Mouse (Mus musculus) kidney, embryonic 14.5 days (tissue): ENCODE results near the gene Fam13c. TPM values are rescaled to one million over a fixed set of nuclear protein-coding genes. Genes with fewer than 3 reads are reported as not detected.

Experiments used
- ATAC-seq: fragments of 200-750 bp; cut with Nextera tagmentation; 2 replicates; pipeline ENCODE4 v1.8.0; 2017; ENCODE audit warnings: moderate number of reproducible peaks, mild to moderate bottlenecking, moderate TSS enrichment, moderate library complexity; ENCODE audit not compliant: low FRiP score, low TSS enrichment
- H3K27ac ChIP-seq: fragments of 300-500 bp; sonication (generic); 2 replicates; pipeline ENCODE4 v1.5.1; 2014; ENCODE audit warnings: low read depth, mild to moderate bottlenecking, low read length, moderate library complexity, mixed read lengths
- H3K27me3 ChIP-seq: fragments of 300-500 bp; sonication (generic); 2 replicates; pipeline ENCODE4 v1.6.1; 2014; ENCODE audit warnings: mild to moderate bottlenecking, low read length; ENCODE audit not compliant: control insufficient read depth, insufficient read depth
- H3K36me3 ChIP-seq: fragments of 300-500 bp; sonication (generic); 2 replicates; pipeline ENCODE4 v1.6.1; 2014; ENCODE audit warnings: low read length, mixed read lengths; ENCODE audit not compliant: control insufficient read depth, insufficient read depth
- H3K4me1 ChIP-seq: fragments of 300-500 bp; sonication (generic); 2 replicates; pipeline ENCODE4 v1.6.1; 2014; ENCODE audit warnings: low read length, mixed read lengths; ENCODE audit not compliant: control insufficient read depth, insufficient read depth
- H3K4me2 ChIP-seq: fragments of 300-500 bp; sonication (generic); replicated peaks from 2 replicates; pipeline ENCODE4 v1.6.1; 2014; ENCODE audit warnings: low read depth, mild to moderate bottlenecking, low read length
- H3K4me3 ChIP-seq: fragments of 300-500 bp; sonication (generic); 2 replicates; pipeline ENCODE4 v1.5.1; 2014; ENCODE audit warnings: mild to moderate bottlenecking, low read length
- H3K9ac ChIP-seq: fragments of 300-500 bp; sonication (generic); 2 replicates; pipeline ENCODE4 v1.6.1; 2014; ENCODE audit warnings: low read depth, mild to moderate bottlenecking, low read length, moderate library complexity
- H3K9me3 ChIP-seq: fragments of 300-500 bp; sonication (generic); 2 replicates; pipeline ENCODE4 v1.6.1; 2016; ENCODE audit warnings: low read length; ENCODE audit not compliant: control insufficient read depth
- WGBS: fragments of 180-500 bp; shearing (Covaris S2); extraction: QIAGEN DNeasy Blood & Tissue Kit; methylation state at CpG from one replicate; pipeline ENCODE4 v1.1.7; 2014; 5-methylcytosine and 5-hydroxymethylcytosine counted together
- polyA plus RNA-seq: library from polyadenylated mRNA; unstranded; fragments of >200 nt; fragmentation: Nextera tagmentation; extraction: Ambion mirVana; gene quantifications from 2 replicates; pipeline ENCODE4 v1.2.1, GENCODE M21; 2014

Gene Fam13c
- polyA plus RNA-seq = 4.1 and 6.0 TPM in 2 replicates

GRCm38 (mm10) chr10:70439676-70440521 is at the start of gene Fam13c:
Gene Fam13c (plus strand): TSS chr10:70440481.
- 9% methylated on average over 24 of the region's 24 CpGs for WGBS
- H3K9me3 ChIP-seq = no peaks in the 10 kb centered on the region
- H3K36me3 ChIP-seq = no peaks in the 10 kb centered on the region
- H3K9ac ChIP-seq = peak within 1 kb of the TSS; percentile 70
- H3K27me3 ChIP-seq = no peaks in the 10 kb centered on the region
- H3K27ac ChIP-seq = peak within 1 kb of the TSS; percentile 62
- H3K4me3 ChIP-seq = peak within 1 kb of the TSS; percentile 73
- peak; percentile 61 for ATAC-seq
- peak within 1 kb of the TSS; percentile 96 for H3K4me2 ChIP-seq
- H3K4me1 ChIP-seq = peaks cover 5% of the 10 kb centered on the region; the same call in 1 of the 2 replicates

DNA sequence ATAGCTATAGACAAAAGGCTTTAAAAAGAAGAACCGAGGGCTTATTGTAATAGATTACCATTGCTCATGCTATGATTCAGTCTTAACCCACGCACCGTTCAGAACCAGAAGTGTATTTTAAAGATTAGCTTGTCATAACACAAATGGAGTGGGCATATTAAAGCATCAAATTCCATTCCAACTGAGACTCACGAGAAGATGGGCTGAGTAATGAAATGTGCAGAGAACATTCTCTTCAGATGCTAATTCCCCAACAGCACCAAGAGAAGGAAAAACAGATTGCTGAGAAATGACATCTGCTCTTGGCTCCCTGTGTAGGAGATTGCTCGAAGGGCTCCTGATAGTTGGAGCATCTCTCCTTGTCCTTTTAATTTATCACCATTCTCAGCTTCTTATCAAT is 44.4 kb upstream of the Fam13c start:
- ATAC-seq = no peak
- peaks cover 15% of the 10 kb centered on the region for H3K9me3 ChIP-seq

DNA sequence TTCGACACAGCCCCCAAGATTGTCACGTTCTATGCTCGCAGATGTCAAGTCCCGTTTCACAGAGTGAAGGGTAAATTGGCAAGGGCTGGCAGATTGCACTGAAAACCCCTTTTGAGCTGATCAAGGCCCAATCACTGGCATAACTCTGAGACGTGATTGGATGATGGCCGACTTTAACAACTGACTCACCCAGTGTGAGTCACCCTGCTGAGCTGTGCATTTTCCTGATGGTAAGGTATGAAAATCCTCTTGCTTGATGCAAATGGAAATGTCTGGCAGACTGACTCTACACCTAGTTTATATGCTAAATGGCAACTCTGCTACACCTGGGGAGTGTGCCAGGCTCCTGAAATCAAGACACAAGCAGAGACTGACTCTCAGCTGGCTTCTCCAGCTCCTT is 42.1 kb upstream of the Fam13c start:
- Histone ChIP-seq H3K9me3 (peaks cover 13% of the 10 kb centered on the region), H3K36me3 (no peaks in the 10 kb centered on the region), H3K4me1 (no peaks in the 10 kb centered on the region), H3K4me2 (no peak overlapping the region), H3K27ac (no peak overlapping the region), H3K27me3 (no peaks in the 10 kb centered on the region), H3K9ac (no peak overlapping the region), H3K4me3 (no peak overlapping the region)
- WGBS = 89% methylated on average over 6 of the region's 6 CpGs
- ATAC-seq = no peak

More for the DNA sequence above, 44.4 kb upstream of the Fam13c start:
- Histone ChIP-seq H3K9ac (no peak overlapping the region), H3K4me2 (no peak overlapping the region), H3K27me3 (no peaks in the 10 kb centered on the region), H3K4me3 (no peak overlapping the region), H3K36me3 (no peaks in the 10 kb centered on the region), H3K27ac (no peak overlapping the region), H3K4me1 (no peaks in the 10 kb centered on the region)
- 87% methylated on average over 5 of the region's 5 CpGs for WGBS

GRCm38 (mm10) chr10:70402006-70402405 is 38.3 kb upstream of the Fam13c start:
- no peaks in the 10 kb centered on the region for H3K4me1 ChIP-seq
- no peak overlapping the region for H3K4me2 ChIP-seq
- ATAC-seq = no peak
- H3K9ac ChIP-seq = no peak overlapping the region
- H3K4me3 ChIP-seq = no peak overlapping the region
- no peak overlapping the region for H3K27ac ChIP-seq
- H3K36me3 ChIP-seq = no peaks in the 10 kb centered on the region
- WGBS = 73% methylated on average over 4 of the region's 4 CpGs
- no peaks in the 10 kb centered on the region for H3K27me3 ChIP-seq
- no peaks in the 10 kb centered on the region for H3K9me3 ChIP-seq

DNA sequence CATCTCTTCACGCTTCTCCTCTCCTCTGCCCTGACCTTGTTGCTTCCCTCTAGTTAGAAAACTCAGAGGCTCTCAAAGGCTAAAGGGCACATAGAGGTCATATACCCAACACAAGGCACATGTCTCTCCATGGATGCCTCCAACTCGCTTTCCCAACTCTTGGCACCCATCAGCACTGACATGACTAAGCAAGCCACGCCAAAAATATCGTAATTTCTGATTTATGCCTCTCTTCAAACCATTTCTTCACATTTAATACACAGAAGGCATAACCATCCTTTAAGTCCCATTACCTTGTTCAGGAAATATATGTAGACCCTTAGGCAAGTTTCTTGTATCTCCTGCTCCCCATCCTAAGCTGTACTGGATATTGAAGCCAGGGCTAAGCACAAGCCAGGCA is 37.6 kb upstream of the Fam13c start:
- H3K4me1 ChIP-seq = no peaks in the 10 kb centered on the region
- 87% methylated on average over 4 of the region's 4 CpGs for WGBS
- no peaks in the 10 kb centered on the region for H3K9me3 ChIP-seq
- no peaks in the 10 kb centered on the region for H3K36me3 ChIP-seq
- H3K4me2 ChIP-seq = no peak overlapping the region
- no peak overlapping the region for H3K27ac ChIP-seq
- H3K4me3 ChIP-seq = no peak overlapping the region
- no peaks in the 10 kb centered on the region for H3K27me3 ChIP-seq
- no peak overlapping the region for H3K9ac ChIP-seq
- no peak for ATAC-seq

DNA sequence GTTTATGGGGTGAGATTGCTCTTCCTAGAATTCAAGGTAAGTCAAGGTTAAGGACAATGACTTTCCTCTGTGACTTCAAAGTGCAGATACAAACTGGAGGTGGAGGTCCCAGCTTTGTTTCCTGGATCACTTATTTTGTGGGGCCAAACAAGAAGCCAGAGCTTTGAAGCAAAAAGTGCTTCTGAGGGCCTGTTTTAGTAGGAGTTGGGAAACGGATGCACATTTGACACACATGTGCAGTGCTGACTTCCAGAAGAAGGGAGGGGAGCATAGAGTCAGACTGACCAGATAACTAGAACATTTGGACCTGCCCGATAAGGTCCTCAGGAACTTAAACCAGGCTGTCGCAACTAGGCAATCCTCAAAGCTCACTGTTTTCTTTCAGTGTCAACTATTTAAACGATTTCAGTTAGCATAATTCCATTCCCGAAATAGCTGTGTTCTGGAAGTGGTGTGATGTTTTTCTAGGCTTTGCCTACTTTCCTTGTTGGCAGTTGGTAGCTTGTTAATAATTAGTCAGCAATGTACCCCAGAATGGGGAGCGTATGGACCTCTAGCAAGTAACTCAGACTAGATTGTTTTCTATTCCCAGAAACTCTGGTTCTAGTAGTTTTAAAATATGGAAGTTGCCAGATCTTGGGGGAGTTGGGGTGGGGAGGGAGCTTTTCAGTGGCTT is 22.3 kb upstream of the Fam13c start:
- Histone ChIP-seq H3K4me1 (no peaks in the 10 kb centered on the region), H3K36me3 (no peaks in the 10 kb centered on the region), H3K4me2 (no peak overlapping the region), H3K4me3 (no peak overlapping the region), H3K9me3 (no peaks in the 10 kb centered on the region), H3K27ac (no peak overlapping the region), H3K9ac (no peak overlapping the region), H3K27me3 (no peaks in the 10 kb centered on the region)
- 86% methylated on average over 6 of the region's 6 CpGs for WGBS
- no peak for ATAC-seq

DNA sequence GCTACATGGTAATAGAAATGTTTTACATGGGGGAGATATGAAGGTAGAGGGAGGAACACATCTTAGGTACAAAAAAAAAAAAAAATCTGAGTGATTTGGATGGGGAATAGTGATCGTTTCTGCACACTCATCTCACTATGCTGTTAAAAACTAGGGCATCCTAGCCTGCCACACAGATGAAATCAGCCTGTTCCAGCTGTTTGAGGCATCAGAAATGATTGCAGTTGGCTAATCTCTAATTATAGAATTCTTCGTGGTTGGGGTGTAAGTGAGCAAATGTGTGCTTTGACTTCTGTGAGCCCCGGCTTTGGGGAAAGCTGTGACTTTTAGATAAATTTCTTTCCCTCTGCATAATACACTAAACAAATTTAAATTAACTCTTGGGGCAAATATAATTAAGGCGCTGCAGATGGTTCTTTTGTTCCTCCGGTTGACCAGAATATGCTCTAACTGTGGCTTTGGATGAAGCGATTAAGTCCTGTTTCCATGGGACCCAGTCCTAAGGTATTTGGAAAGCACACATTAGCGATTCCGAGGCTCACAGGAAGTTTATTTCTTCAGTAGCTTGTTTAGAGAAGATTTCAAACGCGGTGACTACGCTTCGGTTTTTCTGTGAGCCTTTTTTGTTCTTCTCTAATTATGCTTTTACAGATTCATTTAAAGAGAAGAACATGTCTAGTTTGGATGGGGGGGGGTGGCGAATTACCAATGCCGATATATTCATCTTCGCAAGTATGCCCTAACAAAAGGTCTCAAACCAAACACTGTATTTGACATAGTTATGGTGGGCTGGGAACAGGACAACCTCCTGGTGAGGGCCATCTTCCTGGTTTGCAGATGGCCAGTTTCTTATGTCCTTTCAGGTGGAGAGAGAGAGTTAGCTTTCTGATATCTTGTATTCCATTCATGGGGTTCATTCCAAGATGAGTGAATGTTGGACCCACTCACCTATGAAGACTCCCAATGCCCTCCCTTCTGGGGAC is 20.7 kb upstream of the Fam13c start:
- 86% methylated on average over 15 of the region's 15 CpGs for WGBS
- Histone ChIP-seq H3K36me3 (no peaks in the 10 kb centered on the region), H3K27me3 (no peaks in the 10 kb centered on the region), H3K4me2 (no peak overlapping the region), H3K4me3 (no peak overlapping the region), H3K9me3 (no peaks in the 10 kb centered on the region), H3K4me1 (no peaks in the 10 kb centered on the region), H3K9ac (no peak overlapping the region), H3K27ac (no peak overlapping the region)
- ATAC-seq = no peak

- Histone ChIP-seq H3K27ac (no peak overlapping the region), H3K4me1 (no peaks in the 10 kb centered on the region), H3K4me3 (no peak overlapping the region), H3K4me2 (no peak overlapping the region), H3K9me3 (no peaks in the 10 kb centered on the region), H3K27me3 (no peaks in the 10 kb centered on the region), H3K9ac (no peak overlapping the region), H3K36me3 (no peaks in the 10 kb centered on the region)
- peak; percentile 39; the same call in 1 of the 2 replicates for ATAC-seq
- 46% methylated on average over 3 of the region's 3 CpGs for WGBS
These were observed 13.9 kb upstream of the Fam13c start for GRCm38 (mm10) chr10:70426373-70426772.
